Mouse (Mus musculus): ENCODE results near the gene Eif4a3.

GRCm38 (mm10) chr11:119273186-119273930 lies 26.5 kb downstream of the Eif4a3 start:
- TF ChIP-seq POLR2A (IDR thresholded peaks at IDR 0.05; ENCODE audit: low read depth, low read length) (no peak), CTCF (conservative IDR thresholded peaks at IDR 0.05; ENCODE audit: insufficient read depth, insufficient read length, low read depth, low read length) (0 out of 2 replicates have a peak, but pooled peaks have one; percentile 22)

All from kidney, adult 2 months (tissue).